Mouse (Mus musculus) CH12.LX (cell line): ENCODE results near the gene Hivep2. TPM values are rescaled to one million over a fixed set of nuclear protein-coding genes. Genes with fewer than 3 reads are reported as not detected.

Source experiments
- DNase-seq: peaks from one replicate; pipeline ENCODE4 v3.0.0-alpha.2; 2013; ENCODE audit errors: extremely low read depth
- H3K27ac ChIP-seq: 2 replicates; pipeline ENCODE4 v1.5.1; 2012; ENCODE audit warnings: low read depth, mild to moderate bottlenecking, control low read depth, moderate library complexity; ENCODE audit not compliant: insufficient read depth
- H3K27me3 ChIP-seq: replicated peaks from 2 replicates; pipeline ENCODE3; 2012; ENCODE audit warnings: inconsistent platforms
- H3K36me3 ChIP-seq, 2 experiments: replicated peaks in 1 of 2; 2 replicates each; pipeline versions ENCODE3 to v1.6.1; 2012; ENCODE audit warnings: inconsistent platforms in 1 of 2, low read length in 1 of 2, mild to moderate bottlenecking in 1 of 2, mixed read lengths in 1 of 2, moderate library complexity in 1 of 2; ENCODE audit not compliant: control insufficient read depth in 1 of 2, insufficient read depth in 1 of 2
- H3K4me1 ChIP-seq, 2 experiments: 2 replicates each; pipeline ENCODE4 v1.6.1; 2012; ENCODE audit warnings: inconsistent platforms in 1 of 2, moderate library complexity in 1 of 2; ENCODE audit not compliant: insufficient read depth in 2 of 2, control insufficient read depth in 1 of 2
- H3K4me2 ChIP-seq: 2 replicates; pipeline ENCODE4 v1.6.1; 2012; ENCODE audit warnings: low read depth, mild to moderate bottlenecking, control low read depth; ENCODE audit not compliant: poor library complexity, insufficient read depth, severe bottlenecking
- H3K4me3 ChIP-seq, 3 experiments: fragments of 150-350 bp in 1 of 3; sonication (generic) in 1 of 3; replicated peaks in 1 of 3; 2 replicates each; pipeline versions ENCODE3 to v1.5.1; 2011 to 2012; ENCODE audit warnings: low read depth in 2 of 3, low read length in 2 of 3, mild to moderate bottlenecking in 2 of 3, moderate library complexity in 2 of 3, control low read depth in 1 of 3, improper control_type of control experiment in 1 of 3, inconsistent platforms in 1 of 3, mixed read lengths in 1 of 3; ENCODE audit not compliant: poor library complexity in 1 of 3
- H3K79me2 ChIP-seq: replicated peaks from 2 replicates; pipeline ENCODE4 v1.6.1; 2012; ENCODE audit warnings: mild to moderate bottlenecking, moderate library complexity; ENCODE audit not compliant: control insufficient read depth, poor library complexity, insufficient read depth, severe bottlenecking; ENCODE audit errors: extremely low read depth
- H3K9ac ChIP-seq: 2 replicates; pipeline ENCODE4 v1.6.1; 2012; ENCODE audit warnings: low read depth, mild to moderate bottlenecking, control low read depth, moderate library complexity; ENCODE audit not compliant: insufficient read depth
- H3K9me3 ChIP-seq: replicated peaks from 2 replicates; pipeline ENCODE3; 2012; ENCODE audit warnings: low read length, inconsistent platforms, mixed read lengths
- BHLHE40 ChIP-seq: IDR thresholded peaks from 2 replicates; pipeline ENCODE4 v1.6.1; 2011; ENCODE audit warnings: mild to moderate bottlenecking, low read depth, low read length, improper control_type of control experiment
- CHD2 ChIP-seq: IDR thresholded peaks from 2 replicates; pipeline ENCODE4 v1.6.1; 2011; ENCODE audit warnings: low read length, improper control_type of control experiment
- E2F4 ChIP-seq: IDR thresholded peaks from 2 replicates; pipeline ENCODE4 v1.6.1; 2011; ENCODE audit warnings: low read depth, low read length, improper control_type of control experiment; ENCODE audit not compliant: insufficient replicate concordance
- ELF1 ChIP-seq: IDR thresholded peaks from 2 replicates; pipeline ENCODE4 v1.6.1; 2014; ENCODE audit warnings: low read depth, mild to moderate bottlenecking, inconsistent platforms, low read length, improper control_type of control experiment
- EP300 ChIP-seq: IDR thresholded peaks from 2 replicates; pipeline ENCODE4 v1.6.1; 2011; ENCODE audit warnings: low read length, improper control_type of control experiment
- ETS1 ChIP-seq: conservative IDR thresholded peaks from 2 replicates; pipeline ENCODE4 v1.6.1; 2012; ENCODE audit warnings: low read depth, mild to moderate bottlenecking, inconsistent platforms, low read length, improper control_type of control experiment, moderate library complexity
- HCFC1 ChIP-seq: IDR thresholded peaks from 2 replicates; pipeline ENCODE4 v1.6.1; 2012; ENCODE audit warnings: low read depth, mild to moderate bottlenecking, inconsistent platforms, low read length, improper control_type of control experiment
- JUN ChIP-seq: IDR thresholded peaks from 2 replicates; pipeline ENCODE4 v1.6.1; 2011; ENCODE audit warnings: low read depth, mild to moderate bottlenecking, low read length, improper control_type of control experiment, moderate library complexity; ENCODE audit not compliant: insufficient read depth
- KAT2A ChIP-seq: IDR thresholded peaks from 2 replicates; pipeline ENCODE4 v1.6.1; 2012; ENCODE audit warnings: low read length, improper control_type of control experiment, inconsistent platforms; ENCODE audit not compliant: insufficient replicate concordance
- MAFK ChIP-seq: IDR thresholded peaks from 2 replicates; pipeline ENCODE4 v1.6.1; 2011; ENCODE audit warnings: low read length, improper control_type of control experiment; ENCODE audit not compliant: insufficient replicate concordance
- MAX ChIP-seq: IDR thresholded peaks from 2 replicates; pipeline ENCODE4 v1.6.1; 2011; ENCODE audit warnings: low read length, improper control_type of control experiment
- MAZ ChIP-seq: IDR thresholded peaks from 2 replicates; pipeline ENCODE4 v1.6.1; 2012; ENCODE audit warnings: low read depth, mild to moderate bottlenecking, inconsistent platforms, low read length, improper control_type of control experiment, moderate library complexity
- MYC ChIP-seq: IDR thresholded peaks from 2 replicates; pipeline ENCODE4 v1.6.1; 2011; ENCODE audit warnings: low read depth, mild to moderate bottlenecking, improper control_type of control experiment, low read length
- NELFE ChIP-seq: IDR thresholded peaks from 2 replicates; pipeline ENCODE4 v1.6.1; 2011; ENCODE audit warnings: low read depth, low read length, improper control_type of control experiment
- PAX5 ChIP-seq: IDR thresholded peaks from 2 replicates; pipeline ENCODE4 v1.6.1; 2012; ENCODE audit warnings: low read length, inconsistent platforms, mixed read lengths
- SIN3A ChIP-seq: IDR thresholded peaks from 2 replicates; pipeline ENCODE4 v1.6.1; 2012; ENCODE audit warnings: low read length, improper control_type of control experiment, inconsistent platforms
- SMC3 ChIP-seq: IDR thresholded peaks from 2 replicates; pipeline ENCODE4 v1.6.1; 2011; ENCODE audit warnings: low read depth, low read length, improper control_type of control experiment
- UBTF ChIP-seq: IDR thresholded peaks from 2 replicates; pipeline ENCODE4 v1.6.1; 2012; ENCODE audit warnings: low read depth, mild to moderate bottlenecking, inconsistent platforms, low read length, improper control_type of control experiment, moderate library complexity
- USF1 ChIP-seq: IDR thresholded peaks from 2 replicates; pipeline ENCODE4 v1.6.1; 2014; ENCODE audit warnings: low read depth, mild to moderate bottlenecking, inconsistent platforms, low read length, improper control_type of control experiment
- ZC3H11A ChIP-seq: IDR thresholded peaks from 2 replicates; pipeline ENCODE4 v1.6.1; 2012; ENCODE audit warnings: low read depth, mild to moderate bottlenecking, inconsistent platforms, low read length, improper control_type of control experiment
- ZNF384 ChIP-seq: IDR thresholded peaks from 2 replicates; pipeline ENCODE4 v1.6.1; 2012; ENCODE audit warnings: low read depth, low read length, improper control_type of control experiment, inconsistent platforms
- dilution Hi-C: fragments of 300-500 bp; cut with MboI; formaldehyde crosslinking; loops from 2 replicates; pipeline ENCODE4 v1.14.3; 2020; ENCODE audit warnings: low sequenced_read_pairs; ENCODE audit not compliant: extremely low pct_unique_long_range_greater_than_20kb, extremely low pct_ligation_motif_present
- in situ Hi-C: fragments of 300-500 bp; cut with MboI; formaldehyde crosslinking; loops from 3 replicates; pipeline ENCODE4 v1.14.3; 2019; ENCODE audit warnings: low sequenced_read_pairs, low pct_ligation_motif_present, low pct_unique_long_range_greater_than_20kb, mixed read lengths
- polyA plus RNA-seq: library from polyadenylated mRNA; unstranded; fragments of >175 nt; gene quantifications from 2 replicates; pipeline ENCODE4 v1.2.1, GENCODE M21; 2012; ENCODE audit warnings: low read depth; ENCODE audit not compliant: insufficient read length
- total RNA-seq, 2 experiments: library from RNA; depleted of rRNA; stranded (reverse); fragments of 300-350 nt in 1 of 2; fragments of >200 nt in 1 of 2; gene quantifications; 2 replicates each; pipeline ENCODE4 v1.2.3; 2012 to 2014

The Hivep2 gene
- total and polyA plus RNA-seq, 3 experiments, result 0.59 to 2.7 (median 1.4) TPM

GRCm38 (mm10) chr10:14189050-14189449, 223.2 kb downstream of the Hivep2 start:
- in situ Hi-C loops, result loop anchor here (25.0 kb wide), 2 partner anchors 252 to 627 kb away; partner anchors contain the start of genes Adat2 and Pex3
- H3K9me3 ChIP-seq, result no peaks in the 10 kb centered on the region
- H3K27me3 ChIP-seq, result no peaks in the 10 kb centered on the region
- H3K9ac ChIP-seq, result no peak overlapping the region
- H3K4me3 ChIP-seq, result no peak overlapping the region
- DNase-seq, result no peak
- dilution Hi-C loops, result no loop called here
- H3K4me1 ChIP-seq, result peaks cover 12 to 54% of the 10 kb centered on the region in 2 experiments
- H3K4me2 ChIP-seq, result no peak overlapping the region
- no peaks in the 10 kb centered on the region for H3K79me2 ChIP-seq
- no peaks in the 10 kb centered on the region for H3K36me3 ChIP-seq
- H3K27ac ChIP-seq, result no peak overlapping the region
- no peak for TF ChIP-seq MYC
- TF ChIP-seq NELFE, result no peak
- TF ChIP-seq MAZ, result no peak
- TF ChIP-seq PAX5, result no peak
- no peak for TF ChIP-seq JUN
- no peak for TF ChIP-seq HCFC1

GRCm38 (mm10) chr10:14191202-14191601, 225.3 kb downstream of the Hivep2 start:
- dilution Hi-C loops (no loop called here), in situ Hi-C loops (loop anchor here (25.0 kb wide), 2 partner anchors 254 to 629 kb away; partner anchors contain the start of genes Adat2 and Pex3)
- TF ChIP-seq USF1 (no peak), ELF1 (no peak), NELFE (no peak), ZNF384 (no peak), E2F4 (no peak), UBTF (no peak), ZC3H11A (no peak), MAX (no peak)

GRCm38 (mm10) chr10:14192156-14192555, 226.3 kb downstream of the Hivep2 start:
- no peak overlapping the region for H3K27ac ChIP-seq
- no peak for DNase-seq
- peaks cover 6 to 58% of the 10 kb centered on the region in 2 experiments; a peak in 3 of 4 replicates for H3K4me1 ChIP-seq
- no peaks in the 10 kb centered on the region for H3K79me2 ChIP-seq
- no peaks in the 10 kb centered on the region for H3K36me3 ChIP-seq
- dilution Hi-C loops, result no loop called here
- H3K9me3 ChIP-seq, result no peaks in the 10 kb centered on the region
- H3K27me3 ChIP-seq, result no peaks in the 10 kb centered on the region
- H3K4me3 ChIP-seq, result no peak overlapping the region
- H3K4me2 ChIP-seq, result no peak overlapping the region
- TF ChIP-seq KAT2A (no peak), ZC3H11A (no peak), UBTF (no peak), PAX5 (no peak), MAFK (no peak), NELFE (no peak), CHD2 (no peak), ETS1 (no peak), E2F4 (no peak), SMC3 (no peak), ZNF384 (no peak), EP300 (no peak), JUN (no peak), HCFC1 (no peak), BHLHE40 (no peak), SIN3A (no peak)
- TF ChIP-seq, all 38 proteins: peak for 0
- in situ Hi-C loops, result loop anchor here (25.0 kb wide), 2 partner anchors 255 to 630 kb away; partner anchors contain the start of genes Adat2 and Pex3
- no peak overlapping the region for H3K9ac ChIP-seq

More at GRCm38 (mm10) chr10:14191202-14191601, 225.3 kb downstream of the Hivep2 start:
- Histone ChIP-seq H3K4me1 (peaks cover 10 to 61% of the 10 kb centered on the region in 2 experiments), H3K36me3 (no peaks in the 10 kb centered on the region), H3K4me2 (no peak overlapping the region), H3K4me3 (no peak overlapping the region), H3K79me2 (no peaks in the 10 kb centered on the region), H3K27me3 (no peaks in the 10 kb centered on the region), H3K9me3 (no peaks in the 10 kb centered on the region), H3K9ac (no peak overlapping the region), H3K27ac (no peak overlapping the region)
- no peak for DNase-seq
